ENCODE assay signal across 16 mouse cellular contexts in genomic region chr11:49738659-49739406, GRCm38 (mm10). TPM values are rescaled to one million over a fixed set of nuclear protein-coding genes. Genes with fewer than 3 reads are reported as not detected.
DNase-seq lines count a peak whose midpoint lies in the region; ATAC-seq lines count a peak whose summit lies in the region.
"Had no signal": no experiment of that assay in that cellular context is flagged by ENCODE, and none has a peak within 500 bp of the region (broad histone marks: within the 10 kb centered on the region; RNA-seq: fewer than 3 reads in every experiment).

No protein-coding gene starts in this region.

- H3K4me1 ChIP-seq in hindbrain, embryonic 14.5 days (replicated peaks; ENCODE audit: control insufficient read depth, insufficient read depth, low read length), result 0 out of 2 replicates have a peak, but pooled peaks cover 4% of the 10 kb centered on the region

- 62% methylated on average over 11 of the region's 11 CpGs for WGBS in hindbrain, embryonic 14.5 days

- H3K9ac ChIP-seq in hindbrain, embryonic 14.5 days, result no peak overlapping the region
- H3K9ac ChIP-seq: heart, embryonic 15.5 days had no signal

- no peak overlapping the region for H3K4me3 ChIP-seq in hindbrain, embryonic 14.5 days (replicated peaks; ENCODE audit: low read length)
- H3K4me3 ChIP-seq: gastrocnemius, adult 2 months; heart, embryonic 15.5 days; layer of hippocampus, adult 2 months had no signal

- H3K36me3 ChIP-seq in hindbrain, embryonic 14.5 days (replicated peaks; ENCODE audit: control insufficient read depth, insufficient read depth), result no peaks in the 10 kb centered on the region
- H3K36me3 ChIP-seq: heart, embryonic 15.5 days had no signal

- H3K27ac ChIP-seq in hindbrain, embryonic 14.5 days, result peak overlapping the region; percentile 38; the same call in 1 of the 2 replicates
- H3K27ac ChIP-seq: heart, embryonic 15.5 days; layer of hippocampus, adult 2 months; macrophage had no signal

- intact Hi-C loops in heart, postnatal 10 days (cut with DNase I), result no loop called here

- H3K27me3 ChIP-seq in hindbrain, embryonic 14.5 days (ENCODE audit: control insufficient read depth, insufficient read depth, low read length), result no peaks in the 10 kb centered on the region
- H3K27me3 ChIP-seq: heart, embryonic 15.5 days had no signal

- DNase-seq in cerebellum, postnatal 14 days, result peak; percentile 55 to 63
- no peak for DNase-seq in cerebellum, adult 18-20 months
- DNase-seq in 3134 (ENCODE audit: extremely low read depth, insufficient read length, low spot score), result peak; percentile 36
- DNase-seq in brain, adult 2 months (ENCODE audit: low read depth, low spot score), result peak; percentile 22
- DNase-seq in hindbrain, embryonic 14.5 days (ENCODE audit: low spot score), result no peak
- DNase-seq in heart, postnatal 10 days, result no peak
- no peak for DNase-seq in urinary bladder, postnatal 36 days (ENCODE audit: low spot score in 2 of 2)
- no peak for DNase-seq in embryo, embryonic 9.5 days (ENCODE audit: extremely low spot score)
- DNase-seq: adrenal gland, postnatal 10 days; B cell, adult 2 months; cerebellum, adult 9-11 months; gastrocnemius, adult 2 months; heart, adult 18-20 months had no signal

- no peak overlapping the region for H3K4me2 ChIP-seq in hindbrain, embryonic 14.5 days (replicated peaks)
- H3K4me2 ChIP-seq: heart, embryonic 15.5 days had no signal

- H3K9me3 ChIP-seq in hindbrain, embryonic 14.5 days (ENCODE audit: control insufficient read depth, low read length), result no peaks in the 10 kb centered on the region
- H3K9me3 ChIP-seq: heart, embryonic 15.5 days had no signal

- ATAC-seq in hindbrain, embryonic 14.5 days (ENCODE audit: low FRiP score), result no peak

RNA-seq across cellular contexts. Expression of gene Cnot6, which starts 26.3 kb away (rescaled TPM):
- 40.1 and 42.1 TPM in 2 replicates for polyA plus RNA-seq in hindbrain, embryonic 14.5 days (2014; fragmentation: Nextera tagmentation; extraction: Ambion mirVana)
- 10 to 100 TPM; 49.2 to 56.2 TPM for total RNA-seq in heart, postnatal 10 days (2021)

RNA-seq across cellular contexts. Expression of gene Gfpt2, which starts 55.1 kb away (rescaled TPM):
- 4.9 and 6.0 TPM in 2 replicates for polyA plus RNA-seq in hindbrain, embryonic 14.5 days (2014; fragmentation: Nextera tagmentation; extraction: Ambion mirVana)
- 10 to 100 TPM; 13.0 to 16.7 TPM for total RNA-seq in heart, postnatal 10 days (2021)
- polyA plus RNA-seq: macrophage had no signal

Comparison
In these comparisons a context has a peak if more than half of its experiments do, and no peak if none do; other contexts are left out.
1. DNase-seq: peak in cerebellum, postnatal 14 days (2 of 2), 3134 (single experiment) and brain, adult 2 months (single experiment); none in cerebellum, adult 18-20 months (0 of 2), hindbrain, embryonic 14.5 days (single experiment), heart, postnatal 10 days (0 of 2), urinary bladder, postnatal 36 days (0 of 2) and embryo, embryonic 9.5 days (single experiment).